Mouse (Mus musculus) brain, embryonic 14.5 days (tissue): ENCODE results near the gene Vmn1r4. TPM values are rescaled to one million over a fixed set of nuclear protein-coding genes. Genes with fewer than 3 reads are reported as not detected.

Source experiments
- DNase-seq: peaks from one replicate; pipeline ENCODE4 v3.0.0-alpha.2; 2011; ENCODE audit warnings: low read depth
- CTCF ChIP-seq: fragments of 200-500 bp; IDR thresholded peaks from 2 replicates; pipeline ENCODE4 v1.5.1; 2012; ENCODE audit warnings: inconsistent platforms, mild to moderate bottlenecking, moderate library complexity, borderline replicate concordance; ENCODE audit not compliant: insufficient read depth, insufficient read length; ENCODE audit errors: extremely low read depth
- POLR2A ChIP-seq: fragments of 200-500 bp; IDR thresholded peaks from 2 replicates; pipeline ENCODE4 v1.6.1; 2012; ENCODE audit warnings: mild to moderate bottlenecking, inconsistent platforms, borderline replicate concordance; ENCODE audit not compliant: poor library complexity, insufficient read depth, insufficient read length, severe bottlenecking; ENCODE audit errors: extremely low read depth
- polyA plus RNA-seq: library from polyadenylated mRNA; depleted of rRNA; stranded (reverse); fragments of >200 nt; gene quantifications from 2 replicates; pipeline ENCODE4 v1.2.3, GENCODE M21; 2012; rRNA removed

The Vmn1r4 gene
- 0.41 and 0.58 TPM in 2 replicates for polyA plus RNA-seq

GRCm38 (mm10) chr6:56923726-56924707 is at the start of gene Vmn1r4, which contains the start of gene Nt5c3:
Gene Vmn1r4 (plus strand): TSS chr6:56924015.
Gene Nt5c3 (minus strand): TSS chr6:56923932.
- TF ChIP-seq CTCF, result no peak
- TF ChIP-seq POLR2A, result peak; percentile 93
- DNase-seq, result peak; percentile 99

GRCm38 (mm10) chr6:56876870-56877269 is 46.9 kb upstream of the Vmn1r4 start:
- no peak for DNase-seq

GRCm38 (mm10) chr6:56877985-56878384 is 45.8 kb upstream of the Vmn1r4 start:
- DNase-seq, result no peak
- TF ChIP-seq CTCF (no peak), POLR2A (no peak)

More at GRCm38 (mm10) chr6:56876870-56877269, 46.9 kb upstream of the Vmn1r4 start:
- TF ChIP-seq POLR2A (no peak), CTCF (no peak)

- no peak for DNase-seq
- no peak for TF ChIP-seq CTCF
- TF ChIP-seq POLR2A, result no peak
Observed at GRCm38 (mm10) chr6:56879352-56879955, 44.4 kb upstream of the Vmn1r4 start.

- no peak for DNase-seq
- no peak for TF ChIP-seq POLR2A
- TF ChIP-seq CTCF, result no peak
Observed at GRCm38 (mm10) chr6:56888561-56888960, 35.3 kb upstream of the Vmn1r4 start.

GRCm38 (mm10) chr6:56890762-56891161 is 33.1 kb upstream of the Vmn1r4 start:
- no peak for DNase-seq
- TF ChIP-seq CTCF (no peak), POLR2A (no peak)

GRCm38 (mm10) chr6:56899601-56900000 is 24.2 kb upstream of the Vmn1r4 start:
- no peak for DNase-seq
- TF ChIP-seq POLR2A, result no peak
- no peak for TF ChIP-seq CTCF

GRCm38 (mm10) chr6:56901336-56901735 is 22.5 kb upstream of the Vmn1r4 start:
- DNase-seq, result no peak
- no peak for TF ChIP-seq POLR2A
- TF ChIP-seq CTCF, result no peak

- peak; percentile 47 for DNase-seq
- no peak for TF ChIP-seq CTCF
Observed at GRCm38 (mm10) chr6:56901824-56902386, 21.9 kb upstream of the Vmn1r4 start.

GRCm38 (mm10) chr6:56902606-56903520 is 21.0 kb upstream of the Vmn1r4 start:
- DNase-seq, result no peak
- TF ChIP-seq CTCF (no peak), POLR2A (no peak)
